Comparison of ENCODE assay signal across 28 mouse cellular contexts in the genomic region with DNA sequence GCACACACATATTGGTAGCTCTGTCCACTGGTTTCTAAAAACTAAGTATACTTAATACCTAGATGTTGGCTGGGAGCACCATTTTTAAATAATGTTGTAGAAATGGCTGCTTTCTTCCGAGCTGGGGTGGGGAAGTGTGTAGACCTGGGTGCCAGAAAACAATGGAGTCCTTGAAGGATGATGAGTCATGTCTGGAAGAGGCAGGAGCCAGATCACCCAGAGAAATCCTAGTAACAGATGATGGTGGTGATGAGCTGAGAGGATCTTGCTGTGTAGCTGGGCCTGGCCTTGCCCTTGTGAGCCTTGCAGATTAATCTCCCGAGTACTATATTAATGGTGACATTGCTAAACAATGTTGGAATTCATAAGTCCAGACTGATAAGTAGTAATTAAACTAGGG. TPM values are rescaled to one million over a fixed set of nuclear protein-coding genes. Genes with fewer than 3 reads are reported as not detected.
DNase-seq lines count a peak whose midpoint lies in the region; ATAC-seq and TF ChIP-seq lines count a peak whose summit lies in the region.
"Had no signal": no experiment of that assay in that cellular context is flagged by ENCODE, and none has a peak within 500 bp of the region (broad histone marks: within the 10 kb centered on the region; RNA-seq: fewer than 3 reads in every experiment).

No protein-coding gene starts in this region.

- H3K27ac ChIP-seq in midbrain, postnatal 0 days (ENCODE audit: low read depth, low read length), result no peak overlapping the region
- H3K27ac ChIP-seq: embryonic facial prominence, embryonic 10.5 days; embryonic facial prominence, embryonic 13.5 days; forebrain, embryonic 12.5 days; hindbrain, embryonic 10.5 days; hindbrain, embryonic 13.5 days had no signal

- H3K4me2 ChIP-seq in midbrain, postnatal 0 days (ENCODE audit: low read depth, low read length, poor library complexity, severe bottlenecking), result no peak overlapping the region
- H3K4me2 ChIP-seq: embryonic facial prominence, embryonic 13.5 days; forebrain, embryonic 12.5 days; heart, embryonic 11.5 days; hindbrain, embryonic 13.5 days had no signal

- H3K9ac ChIP-seq in midbrain, postnatal 0 days (replicated peaks; ENCODE audit: low read length, poor library complexity, severe bottlenecking), result no peak overlapping the region
- H3K9ac ChIP-seq: embryonic facial prominence, embryonic 13.5 days; forebrain, embryonic 12.5 days; hindbrain, embryonic 13.5 days had no signal

- H3K4me1 ChIP-seq in megakaryocyte, embryonic 14.5 days, result peaks cover 27% of the 10 kb centered on the region
- peaks cover 5% of the 10 kb centered on the region; the same call in 1 of the 2 replicates for H3K4me1 ChIP-seq in midbrain, postnatal 0 days (ENCODE audit: insufficient read depth, low read length)

- H3K36me3 ChIP-seq in megakaryocyte, embryonic 14.5 days (replicated peaks; ENCODE audit: low read length), result no peaks in the 10 kb centered on the region
- H3K36me3 ChIP-seq in midbrain, postnatal 0 days (ENCODE audit: insufficient read depth, low read length), result no peaks in the 10 kb centered on the region
- H3K36me3 ChIP-seq: embryonic facial prominence, embryonic 10.5 days; embryonic facial prominence, embryonic 13.5 days; forebrain, embryonic 12.5 days; G1E; hindbrain, embryonic 13.5 days had no signal

- H3K27me3 ChIP-seq in megakaryocyte, embryonic 14.5 days (replicated peaks), result peaks cover 24% of the 10 kb centered on the region
- H3K27me3 ChIP-seq in midbrain, postnatal 0 days (ENCODE audit: insufficient read depth, low read length), result no peaks in the 10 kb centered on the region
- H3K27me3 ChIP-seq: CH12.LX; forebrain, embryonic 12.5 days; hindbrain, embryonic 13.5 days had no signal

- DNase-seq in NIH3T3 (ENCODE audit: low read depth), result peak; percentile 27
- peak; percentile 67 for DNase-seq in brain, adult 2 months (ENCODE audit: low read depth, low spot score)
- DNase-seq in midbrain, postnatal 0 days (ENCODE audit: low spot score), result no peak
- no peak for DNase-seq in testis, postnatal 10 days (ENCODE audit: low spot score)
- DNase-seq: adrenal gland, postnatal 10 days; embryo, embryonic 11 days; gastrocnemius, postnatal 10 days; gastrocnemius, postnatal 36 days had no signal

- no peak for ATAC-seq in megakaryocyte, adult 5-6 weeks (ENCODE audit: poor library complexity, severe bottlenecking)
- no peak for ATAC-seq in midbrain, postnatal 0 days (ENCODE audit: low FRiP score)
- ATAC-seq: forebrain, embryonic 16.5 days; hindbrain, embryonic 16.5 days; intestine, postnatal 0 days had no signal

- TF ChIP-seq CTCF in midbrain, postnatal 0 days (IDR thresholded peaks at IDR 0.05), result no peak

- 74% methylated on average over 2 of the region's 2 CpGs for WGBS in midbrain, postnatal 0 days

- H3K4me3 ChIP-seq in megakaryocyte, embryonic 14.5 days (replicated peaks), result peak overlapping the region; percentile 72
- no peak overlapping the region for H3K4me3 ChIP-seq in midbrain, postnatal 0 days (ENCODE audit: low read depth, low read length)
- H3K4me3 ChIP-seq: embryonic facial prominence, embryonic 10.5 days; embryonic facial prominence, embryonic 13.5 days; forebrain, embryonic 12.5 days; hindbrain, embryonic 10.5 days; hindbrain, embryonic 13.5 days had no signal

- H3K9me3 ChIP-seq in megakaryocyte, embryonic 14.5 days, result no peaks in the 10 kb centered on the region
- H3K9me3 ChIP-seq in midbrain, postnatal 0 days (ENCODE audit: low read length), result no peaks in the 10 kb centered on the region
- H3K9me3 ChIP-seq: embryonic facial prominence, embryonic 10.5 days; embryonic facial prominence, embryonic 13.5 days; forebrain, embryonic 12.5 days; hindbrain, embryonic 10.5 days; hindbrain, embryonic 13.5 days had no signal

RNA-seq across cellular contexts. Expression of gene Gm17509, which starts 4.0 kb away (rescaled TPM):
- polyA plus RNA-seq in megakaryocyte, embryonic 14.5 days (2012; ENCODE audit: insufficient read depth, low replicate concordance), result 0.03 TPM in 1 of 2 replicates, not detected in the other
- 0.51 and 0.84 TPM in 2 replicates for total RNA-seq in megakaryocyte, adult 5-6 weeks (2015)
- total RNA-seq in megakaryocyte, adult 5-6 weeks (2017), result 0.40 and 1.2 TPM in 2 replicates
- 0.71 and 0.80 TPM in 2 replicates for total RNA-seq in midbrain, postnatal 0 days (2014; rRNA removed)
- 0.10 and 0.16 TPM in 2 replicates for polyA plus RNA-seq in midbrain, postnatal 0 days (2015; fragmentation: Nextera tagmentation; extraction: Ambion mirVana)
- total RNA-seq: adrenal gland, adult 18-20 months; CH12.LX; gastrocnemius, adult 18-20 months; gastrocnemius, postnatal 10 days; gastrocnemius, postnatal 36 days; heart, adult 8-10 months; heart, postnatal 25 days had no signal
- polyA plus RNA-seq: erythroblast, embryonic 14.5 days; G1E; heart, embryonic 14.5 days; heart, postnatal 0 days; intestine, postnatal 0 days had no signal

RNA-seq across cellular contexts. Expression of gene Emb, which starts 16.6 kb away (rescaled TPM):
- 14.8 and 19.2 TPM in 2 replicates for polyA plus RNA-seq in megakaryocyte, embryonic 14.5 days (2012; ENCODE audit: insufficient read depth, low replicate concordance)
- 650 and 716 TPM in 2 replicates for total RNA-seq in megakaryocyte, adult 5-6 weeks (2015)
- 802 and 871 TPM in 2 replicates for total RNA-seq in megakaryocyte, adult 5-6 weeks (2017)
- 9.2 and 13.6 TPM in 2 replicates for total RNA-seq in midbrain, postnatal 0 days (2014; rRNA removed)
- polyA plus RNA-seq in midbrain, postnatal 0 days (2015; fragmentation: Nextera tagmentation; extraction: Ambion mirVana), result 10.3 and 12.0 TPM in 2 replicates

Comparison
In these comparisons a context has a peak if more than half of its experiments do, and no peak if none do; other contexts are left out.
1. DNase-seq: peak in NIH3T3 (single experiment) and brain, adult 2 months (single experiment); none in midbrain, postnatal 0 days (single experiment) and testis, postnatal 10 days (single experiment).
2. RNA of gene Emb, which starts 16.6 kb away (total RNA-seq): 650 to 871 TPM in megakaryocyte, adult 5-6 weeks; 9.2 to 13.6 TPM in midbrain, postnatal 0 days; every median in the first group is over 10 times any median in the second.